Mouse (Mus musculus): ENCODE data around the gene Micu2. TPM values are rescaled to one million over a fixed set of nuclear protein-coding genes. Genes with fewer than 3 reads are reported as not detected.

Micu2 gene
- 10 to 100 TPM; 45.6 to 46.7 TPM for total RNA-seq (2023)

GRCm38 (mm10) chr14:57998526-57999401 lies at the start of gene Micu2:
Gene Micu2 (minus strand): TSS chr14:57999262.

GRCm38 (mm10) chr14:57890011-57890842 lies 108.8 kb downstream of the Micu2 start, which contains the start of gene Zdhhc20:
Gene Zdhhc20 (minus strand): TSS chr14:57890276.

Other genes starting within 250 kb of the Micu2 start
- 10 to 100 TPM; 42.4 to 47.9 TPM for gene Lats2, start 240.9 kb downstream of the Micu2 start, total RNA-seq (2023)
- 10 to 100 TPM; 34.6 to 47.0 TPM for gene Sap18, start 201.1 kb downstream of the Micu2 start, total RNA-seq (2023)
- 10 to 100 TPM; 15.5 to 16.1 TPM for gene Ska3, start 173.1 kb downstream of the Micu2 start, total RNA-seq (2023)
- 10 to 100 TPM; 49.1 to 63.7 TPM for gene Mrpl57, start 173.0 kb downstream of the Micu2 start, total RNA-seq (2023)
- gene Zdhhc20, start 109.0 kb downstream of the Micu2 start, total RNA-seq (2023): 10 to 100 TPM; 31.6 to 32.8 TPM
- gene Fgf9, start 71.3 kb upstream of the Micu2 start, total RNA-seq (2023): under 1 TPM in 1 of 2 experiments, not detected in 1; 0.15 TPM

Measured in neutrophil, adult 59 days (primary cell).